Comparison of ENCODE assay signal across 9 mouse cellular contexts in the genomic region with DNA sequence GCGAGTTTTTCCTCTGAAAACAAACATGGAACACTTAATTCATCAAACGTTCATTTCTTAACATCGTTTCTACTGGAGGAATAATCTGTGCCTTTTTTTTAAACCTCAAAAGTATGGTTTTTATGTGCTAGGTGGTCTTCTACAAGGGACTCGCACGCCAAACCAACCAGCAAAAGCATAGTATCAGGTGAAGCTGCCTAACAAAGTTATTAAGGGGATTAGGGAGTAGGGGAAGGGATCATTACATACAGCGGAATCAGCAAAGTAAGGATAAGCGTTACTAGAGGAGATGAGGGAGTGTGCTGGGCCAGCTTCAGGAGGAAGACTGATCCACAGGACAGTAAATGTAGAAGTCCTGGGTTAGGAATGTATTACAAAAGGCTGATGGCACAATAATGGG. TPM values are rescaled to one million over a fixed set of nuclear protein-coding genes. Genes with fewer than 3 reads are reported as not detected.
DNase-seq lines count a peak whose midpoint lies in the region; ATAC-seq and TF ChIP-seq lines count a peak whose summit lies in the region.
"Had no signal": no experiment of that assay in that cellular context is flagged by ENCODE, and none has a peak within 500 bp of the region (broad histone marks: within the 10 kb centered on the region; RNA-seq: fewer than 3 reads in every experiment).

No protein-coding gene starts in this region.

- H3K9ac ChIP-seq in liver, adult 2 months (ENCODE audit: low read depth, low read length): peak overlapping the region; percentile 39; the same call in 1 of the 2 replicates
- H3K9ac ChIP-seq in embryonic facial prominence, embryonic 13.5 days: peak overlapping the region; percentile 60
- no peak overlapping the region for H3K9ac ChIP-seq in intestine, postnatal 0 days (ENCODE audit: low read depth, low read length)

- H3K36me3 ChIP-seq in liver, adult 2 months (ENCODE audit: control insufficient read depth, insufficient read depth, low read length): 0 out of 2 replicates have a peak, but pooled peaks cover 1% of the 10 kb centered on the region
- peaks cover 9% of the 10 kb centered on the region for H3K36me3 ChIP-seq in embryonic facial prominence, embryonic 13.5 days
- H3K36me3 ChIP-seq in intestine, postnatal 0 days (ENCODE audit: control insufficient read depth, insufficient read depth): peaks cover 5% of the 10 kb centered on the region; the same call in 1 of the 2 replicates

- no peak for DNase-seq in liver, adult 2 months (ENCODE audit: extremely low read depth, low read depth, low spot score)
- DNase-seq in liver: no peak
- DNase-seq in layer of hippocampus, postnatal 10 days (ENCODE audit: low spot score in 2 of 2): no peak
- DNase-seq in thymus, adult 18-20 months: no peak
- no peak for DNase-seq in cerebellum, adult 9-11 months

- no peaks in the 10 kb centered on the region for H3K27me3 ChIP-seq in liver, adult 2 months (ENCODE audit: control insufficient read depth, insufficient read depth, low read length)
- H3K27me3 ChIP-seq in embryonic facial prominence, embryonic 13.5 days: 0 out of 2 replicates have a peak, but pooled peaks cover 5% of the 10 kb centered on the region
- no peaks in the 10 kb centered on the region; the same call in 1 of the 2 replicates for H3K27me3 ChIP-seq in intestine, postnatal 0 days (replicated peaks; ENCODE audit: control insufficient read depth, insufficient read depth, low read length)

- no peak for TF ChIP-seq CTCF in liver, adult 2 months (IDR thresholded peaks at IDR 0.05; ENCODE audit: low read depth, low read length)
- no peak for TF ChIP-seq CTCF in intestine, postnatal 0 days (IDR thresholded peaks at IDR 0.05; ENCODE audit: low read depth)
- TF ChIP-seq CTCF in olfactory bulb, adult 2 months (IDR thresholded peaks at IDR 0.05; ENCODE audit: insufficient read depth, low read depth, low read length): no peak

- H3K9me3 ChIP-seq in embryonic facial prominence, embryonic 13.5 days: no peaks in the 10 kb centered on the region
- H3K9me3 ChIP-seq in intestine, postnatal 0 days (ENCODE audit: control insufficient read depth): no peaks in the 10 kb centered on the region

- no peak for TF ChIP-seq POLR2A in liver, adult 2 months (IDR thresholded peaks at IDR 0.05; ENCODE audit: extremely low read depth, insufficient read depth, low read length)
- TF ChIP-seq POLR2A in olfactory bulb, adult 2 months (IDR thresholded peaks at IDR 0.05; ENCODE audit: insufficient read depth, low read depth, low read length): no peak

- peak; percentile 53 for ATAC-seq in embryonic facial prominence, embryonic 13.5 days (ENCODE audit: insufficient number of reproducible peaks, insufficient read depth, low FRiP score, low TSS enrichment, low read depth)
- ATAC-seq in intestine, postnatal 0 days: no peak

- H3K79me2 ChIP-seq in liver, adult 2 months (ENCODE audit: control insufficient read depth, insufficient read depth, low read length): no peaks in the 10 kb centered on the region

- peak overlapping the region; percentile 82 for H3K4me2 ChIP-seq in embryonic facial prominence, embryonic 13.5 days
- peak overlapping the region; percentile 96 for H3K4me2 ChIP-seq in intestine, postnatal 0 days (replicated peaks; ENCODE audit: low read depth)

- H3K27ac ChIP-seq in liver, adult 2 months (replicated peaks; ENCODE audit: insufficient read depth, low read depth, low read length): no peak overlapping the region
- no peak overlapping the region for H3K27ac ChIP-seq in embryonic facial prominence, embryonic 13.5 days
- no peak overlapping the region for H3K27ac ChIP-seq in intestine, postnatal 0 days (ENCODE audit: low read depth, low read length)
- H3K27ac ChIP-seq in olfactory bulb, adult 2 months (ENCODE audit: insufficient read depth, low read depth, low read length): no peak overlapping the region

- 27% methylated on average over 7 of the region's 7 CpGs for WGBS in liver, adult 2 months
- 6% methylated on average over 7 of the region's 7 CpGs for WGBS in embryonic facial prominence, embryonic 13.5 days
- 10% methylated on average over 7 of the region's 7 CpGs for WGBS in intestine, postnatal 0 days
- WGBS in olfactory bulb, adult 2 months: 14% methylated on average over 7 of the region's 7 CpGs

- peaks cover 2% of the 10 kb centered on the region; the same call in 1 of the 2 replicates for H3K4me1 ChIP-seq in liver, adult 2 months (ENCODE audit: control insufficient read depth, insufficient read depth, low read length)
- H3K4me1 ChIP-seq in embryonic facial prominence, embryonic 13.5 days: peaks cover 7% of the 10 kb centered on the region
- H3K4me1 ChIP-seq in intestine, postnatal 0 days (replicated peaks; ENCODE audit: control insufficient read depth, insufficient read depth, low read length): no peaks in the 10 kb centered on the region
- no peaks in the 10 kb centered on the region for H3K4me1 ChIP-seq in olfactory bulb, adult 2 months (ENCODE audit: control insufficient read depth, insufficient read depth, low read length)

- H3K4me3 ChIP-seq in liver, adult 2 months (ENCODE audit: insufficient read depth, low read depth, low read length): peak overlapping the region; percentile 49
- H3K4me3 ChIP-seq in embryonic facial prominence, embryonic 13.5 days: peak overlapping the region; percentile 70
- peak overlapping the region; percentile 87 for H3K4me3 ChIP-seq in intestine, postnatal 0 days (ENCODE audit: low read depth, low read length)
- H3K4me3 ChIP-seq in olfactory bulb, adult 2 months (ENCODE audit: insufficient read depth, low read depth, low read length): 0 out of 2 replicates have a peak overlapping the region, but pooled peaks have one; percentile 90

RNA-seq across cellular contexts. Expression of gene Elmod2, which starts 0.6 kb away (rescaled TPM):
- 11.2 and 15.9 TPM in 2 replicates for total RNA-seq in liver, adult 2 months (2014; rRNA removed)
- polyA plus RNA-seq in liver, adult 2 months (2012; rRNA removed): 1.9 and 2.0 TPM in 2 replicates
- 20.3 and 22.3 TPM in 2 replicates for polyA plus RNA-seq in embryonic facial prominence, embryonic 13.5 days (2015; fragmentation: Nextera tagmentation; extraction: Ambion mirVana)
- polyA plus RNA-seq in intestine, postnatal 0 days (2015; fragmentation: Nextera tagmentation; extraction: Ambion mirVana): 5.6 and 6.3 TPM in 2 replicates
- not detected in 2 replicates for polyA plus RNA-seq in olfactory bulb, adult 2 months (2012; ENCODE audit: insufficient read depth, insufficient read length, low replicate concordance, missing spikeins)
- total RNA-seq in layer of hippocampus, postnatal 10 days (2021): 10 to 100 TPM; 15.1 to 16.0 TPM

RNA-seq across cellular contexts. Expression of gene Mgat4d, which starts 15.4 kb away (rescaled TPM):
- not detected in 2 replicates for total RNA-seq in liver, adult 2 months (2014; rRNA removed)
- polyA plus RNA-seq in liver, adult 2 months (2012; rRNA removed): not detected in 2 replicates
- polyA plus RNA-seq in embryonic facial prominence, embryonic 13.5 days (2015; fragmentation: Nextera tagmentation; extraction: Ambion mirVana): not detected in 2 replicates
- not detected in 2 replicates for polyA plus RNA-seq in intestine, postnatal 0 days (2015; fragmentation: Nextera tagmentation; extraction: Ambion mirVana)
- polyA plus RNA-seq in olfactory bulb, adult 2 months (2012; ENCODE audit: insufficient read depth, insufficient read length, low replicate concordance, missing spikeins): not detected in 2 replicates
- total RNA-seq in layer of hippocampus, postnatal 10 days (2021): not detected
- total RNA-seq: adrenal gland, postnatal 25 days had no signal

RNA-seq across cellular contexts. Expression of gene Ucp1, which starts 42.7 kb away (rescaled TPM):
- 0.81 and 0.83 TPM in 2 replicates for total RNA-seq in liver, adult 2 months (2014; rRNA removed)
- polyA plus RNA-seq in liver, adult 2 months (2012; rRNA removed): 0.05 TPM in 1 of 2 replicates, not detected in the other
- not detected in 2 replicates for polyA plus RNA-seq in embryonic facial prominence, embryonic 13.5 days (2015; fragmentation: Nextera tagmentation; extraction: Ambion mirVana)
- polyA plus RNA-seq in intestine, postnatal 0 days (2015; fragmentation: Nextera tagmentation; extraction: Ambion mirVana): not detected in 2 replicates
- polyA plus RNA-seq in olfactory bulb, adult 2 months (2012; ENCODE audit: insufficient read depth, insufficient read length, low replicate concordance, missing spikeins): not detected in 2 replicates
- total RNA-seq in layer of hippocampus, postnatal 10 days (2021): not detected

RNA-seq across cellular contexts. Expression of gene Clgn, which starts 56.8 kb away (rescaled TPM):
- total RNA-seq in liver, adult 2 months (2014; rRNA removed): not detected in 2 replicates
- not detected in 2 replicates for polyA plus RNA-seq in liver, adult 2 months (2012; rRNA removed)
- polyA plus RNA-seq in embryonic facial prominence, embryonic 13.5 days (2015; fragmentation: Nextera tagmentation; extraction: Ambion mirVana): 2.8 and 3.5 TPM in 2 replicates
- polyA plus RNA-seq in intestine, postnatal 0 days (2015; fragmentation: Nextera tagmentation; extraction: Ambion mirVana): 0.13 and 0.18 TPM in 2 replicates
- polyA plus RNA-seq in olfactory bulb, adult 2 months (2012; ENCODE audit: insufficient read depth, insufficient read length, low replicate concordance, missing spikeins): not detected in 2 replicates
- 10 to 100 TPM; 10.6 TPM for total RNA-seq in layer of hippocampus, postnatal 10 days (2021)
